Comparison of ENCODE assay signal across 20 mouse cellular contexts in the genomic region with DNA sequence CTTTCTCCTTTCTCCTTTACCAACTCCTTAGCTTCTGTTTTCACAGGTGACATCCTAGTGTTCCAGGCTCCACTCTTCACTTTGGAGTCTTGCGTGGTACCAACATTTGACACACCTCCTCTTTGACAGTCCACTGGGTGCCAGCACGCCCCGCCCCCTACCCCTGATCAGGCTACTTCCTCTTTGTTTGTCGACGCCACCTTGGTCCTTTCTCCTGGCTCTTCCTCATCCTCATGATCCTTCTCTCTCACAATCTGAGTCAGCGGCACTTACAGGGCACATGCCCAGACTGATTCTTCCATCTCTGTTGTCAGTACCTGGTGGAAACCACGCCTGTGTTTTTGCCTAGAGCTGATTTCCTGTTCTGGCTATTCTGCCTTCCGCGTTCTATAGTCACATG. TPM values are rescaled to one million over a fixed set of nuclear protein-coding genes. Genes with fewer than 3 reads are reported as not detected.
DNase-seq lines count a peak whose midpoint lies in the region; ATAC-seq and TF ChIP-seq lines count a peak whose summit lies in the region.
"Had no signal": no experiment of that assay in that cellular context is flagged by ENCODE, and none has a peak within 500 bp of the region (broad histone marks: within the 10 kb centered on the region; RNA-seq: fewer than 3 reads in every experiment).

No protein-coding gene starts in this region.

- peak in 1 of 2 experiments; percentile 27 for DNase-seq in spleen, adult 2 months (ENCODE audit: low read depth in 1 of 2, low spot score in 2 of 2)
- DNase-seq in spleen, postnatal 4 days (ENCODE audit: low spot score in 2 of 2) = no peak
- DNase-seq in induced T-regulatory cell, adult 2 months (ENCODE audit: low read depth) = peak; percentile 55
- DNase-seq in kidney, postnatal 25 days = no peak
- DNase-seq in left cerebral cortex, adult 8-10 months (ENCODE audit: low spot score in 2 of 2) = no peak
- DNase-seq: adrenal gland, adult 2 months; cerebellum, postnatal 14 days; heart, postnatal 4 days; layer of hippocampus, postnatal 36 days; midbrain, embryonic 14.5 days; right cerebral cortex, postnatal 25 days had no signal

- H3K9me3 ChIP-seq in midbrain, embryonic 15.5 days = no peaks in the 10 kb centered on the region
- H3K9me3 ChIP-seq: intestine, embryonic 15.5 days; limb, embryonic 12.5 days; neural tube, embryonic 12.5 days had no signal

- no peaks in the 10 kb centered on the region for H3K27me3 ChIP-seq in spleen, adult 2 months (ENCODE audit: control insufficient read depth, insufficient read depth, low read length)
- H3K27me3 ChIP-seq in midbrain, embryonic 15.5 days (replicated peaks) = no peaks in the 10 kb centered on the region
- H3K27me3 ChIP-seq: intestine, embryonic 15.5 days; limb, embryonic 12.5 days; neural tube, embryonic 12.5 days had no signal

- peak; percentile 74 for ATAC-seq in CD4-positive, CD25-positive, alpha-beta regulatory T cell, adult 4 months
- ATAC-seq in neutrophil, adult 5-6 weeks (ENCODE audit: extremely low read depth, insufficient number of reproducible peaks, low FRiP score, poor library complexity, severe bottlenecking) = 0 out of 2 replicates have a peak, but pooled peaks have one; percentile 33
- ATAC-seq in midbrain, embryonic 15.5 days (replicated peaks) = no peak
- ATAC-seq: forebrain, embryonic 14.5 days; intestine, embryonic 15.5 days had no signal

- 63% methylated on average over 9 of the region's 9 CpGs for WGBS in spleen, adult 2 months
- WGBS in midbrain, embryonic 15.5 days = 96% methylated on average over 9 of the region's 9 CpGs

- H3K27ac ChIP-seq in spleen, adult 2 months (ENCODE audit: insufficient read depth, low read length) = no peak overlapping the region
- H3K27ac ChIP-seq in midbrain, embryonic 15.5 days = no peak overlapping the region
- H3K27ac ChIP-seq: intestine, embryonic 15.5 days; limb, embryonic 12.5 days; liver, embryonic 14.5 days; neural tube, embryonic 12.5 days had no signal

- no peaks in the 10 kb centered on the region; the same call in 1 of the 2 replicates for H3K4me1 ChIP-seq in spleen, adult 2 months (ENCODE audit: control insufficient read depth, insufficient read depth, insufficient read length)
- H3K4me1 ChIP-seq in midbrain, embryonic 15.5 days = no peaks in the 10 kb centered on the region
- H3K4me1 ChIP-seq: intestine, embryonic 15.5 days; neural tube, embryonic 12.5 days had no signal

- no peak for TF ChIP-seq POLR2A in spleen, adult 2 months (IDR thresholded peaks at IDR 0.05; ENCODE audit: low read depth, low read length)

- no peak for TF ChIP-seq CTCF in spleen, adult 2 months (IDR thresholded peaks at IDR 0.05; ENCODE audit: extremely low read depth, insufficient read depth, insufficient read length, insufficient replicate concordance)

- H3K9ac ChIP-seq in midbrain, embryonic 15.5 days = no peak overlapping the region
- H3K9ac ChIP-seq: intestine, embryonic 15.5 days; limb, embryonic 12.5 days; liver, embryonic 14.5 days; neural tube, embryonic 12.5 days had no signal

- peak overlapping the region; percentile 2; the same call in 1 of the 2 replicates for H3K4me3 ChIP-seq in spleen, adult 2 months (ENCODE audit: extremely low read depth, insufficient read depth, insufficient read length)
- H3K4me3 ChIP-seq in midbrain, embryonic 15.5 days = no peak overlapping the region
- H3K4me3 ChIP-seq: intestine, embryonic 15.5 days; limb, embryonic 12.5 days; neural tube, embryonic 12.5 days had no signal

- H3K4me2 ChIP-seq in midbrain, embryonic 15.5 days = no peak overlapping the region
- H3K4me2 ChIP-seq: intestine, embryonic 15.5 days; limb, embryonic 12.5 days; neural tube, embryonic 12.5 days had no signal

- H3K36me3 ChIP-seq in spleen, adult 2 months (ENCODE audit: control insufficient read depth, insufficient read depth, low read length) = no peaks in the 10 kb centered on the region
- no peaks in the 10 kb centered on the region for H3K36me3 ChIP-seq in midbrain, embryonic 15.5 days (replicated peaks)
- H3K36me3 ChIP-seq: intestine, embryonic 15.5 days; limb, embryonic 12.5 days; neural tube, embryonic 12.5 days had no signal

RNA-seq across cellular contexts. Expression of a gene that starts 5.9 kb away (rescaled TPM):
- 1.8 and 5.4 TPM in 2 replicates for polyA plus RNA-seq in spleen, adult 2 months (2012; rRNA removed)
- polyA plus RNA-seq in CD4-positive, CD25-positive, alpha-beta regulatory T cell, adult 4 months (2017; shearing (Covaris generic)) = under 1 TPM; 0.46 to 0.96 TPM
- total RNA-seq in neutrophil, adult 5-6 weeks (2017) = 0.25 TPM in 1 of 2 replicates, not detected in the other
- 0.15 TPM in 1 of 2 replicates, not detected in the other for polyA plus RNA-seq in midbrain, embryonic 15.5 days (2015; fragmentation: Nextera tagmentation; extraction: Ambion mirVana)
- total RNA-seq in left cerebral cortex, adult 8-10 months (2022) = 1 to 10 TPM; 6.3 to 7.9 (median 6.9) TPM
- total RNA-seq: MEL had no signal
- polyA plus RNA-seq: forebrain, embryonic 14.5 days; midbrain, embryonic 14.5 days had no signal
